Mouse (Mus musculus) E14TG2a.4 (cell line): ENCODE measurements around the gene Tet1.
"Not testable (repeated sequence)": the region's sequence is repeated elsewhere in the genome, so short reads cannot be mapped to it uniquely, and the experiment has no call there.

Experiments
- H3K27me3 ChIP-seq: 2 replicates; pipeline ENCODE4 v1.6.1; 2014; ENCODE audit warnings: low read length, control low read depth; ENCODE audit not compliant: insufficient read depth
- H3K36me3 ChIP-seq: 2 replicates; pipeline ENCODE4 v1.6.1; 2014; ENCODE audit warnings: low read length, control low read depth; ENCODE audit not compliant: insufficient read depth
- H3K4me1 ChIP-seq: replicated peaks from 2 replicates; pipeline ENCODE4 v1.6.1; 2014; ENCODE audit warnings: low read depth, low read length, control low read depth
- H3K4me3 ChIP-seq: replicated peaks from 2 replicates; pipeline ENCODE4 v1.5.1; 2014; ENCODE audit warnings: mild to moderate bottlenecking, low read length
- H3K9me3 ChIP-seq: 2 replicates; pipeline ENCODE4 v1.6.1; 2014; ENCODE audit warnings: low read length, control low read depth
- CTCF ChIP-seq: conservative IDR thresholded peaks from 2 replicates; pipeline ENCODE4 v1.5.1; 2014; ENCODE audit warnings: low read length
- NANOG ChIP-seq: IDR thresholded peaks from 2 replicates; pipeline ENCODE4 v1.6.1; 2014; ENCODE audit warnings: borderline replicate concordance, low read length, mixed read lengths
- POU5F1 ChIP-seq: IDR thresholded peaks from 2 replicates; pipeline ENCODE4 v1.6.1; 2014; ENCODE audit warnings: low read length, borderline replicate concordance

Tet1 gene

GRCm38 (mm10) chr10:62908896-62909295 is at the start of gene Tet1:
Tet1 (minus strand) TSS chr10:62908996.
- Histone ChIP-seq H3K4me3 (0 out of 2 replicates have a peak within 1 kb of the TSS, but pooled peaks have one; percentile 8), H3K4me1 (peaks cover 33% of the 10 kb centered on the region)
- H3K36me3 ChIP-seq, H3K27me3 ChIP-seq, H3K9me3 ChIP-seq: not testable (repeated sequence)

- TF ChIP-seq NANOG (no peak), POU5F1 (no peak)
- Histone ChIP-seq H3K27me3 (no peaks in the 10 kb centered on the region), H3K4me3 (no peak overlapping the region), H3K9me3 (no peaks in the 10 kb centered on the region), H3K36me3 (peaks cover 52% of the 10 kb centered on the region), H3K4me1 (peaks cover 41% of the 10 kb centered on the region)
Measured at GRCm38 (mm10) chr10:62948551-62948950, 39.8 kb upstream of the Tet1 start.

GRCm38 (mm10) chr10:62946738-62947471 is 38.1 kb upstream of the Tet1 start, which contains the start of gene Dna2:
Dna2 (plus strand) TSS chr10:62947026.
- Histone ChIP-seq H3K9me3 (no peaks in the 10 kb centered on the region), H3K36me3 (peaks cover 56% of the 10 kb centered on the region), H3K4me1 (peaks cover 32% of the 10 kb centered on the region), H3K27me3 (no peaks in the 10 kb centered on the region), H3K4me3 (peak within 1 kb of the TSS; percentile 91)
- TF ChIP-seq CTCF (no peak), POU5F1 (no peak), NANOG (no peak)

GRCm38 (mm10) chr10:62944975-62945580 is 36.3 kb upstream of the Tet1 start:
- TF ChIP-seq CTCF = no peak
- TF ChIP-seq NANOG = no peak
- TF ChIP-seq POU5F1 = no peak
- Histone ChIP-seq H3K4me3 (no peak overlapping the region), H3K27me3 (no peaks in the 10 kb centered on the region), H3K9me3 (no peaks in the 10 kb centered on the region), H3K36me3 (peaks cover 53% of the 10 kb centered on the region), H3K4me1 (peaks cover 26% of the 10 kb centered on the region)

- H3K36me3 ChIP-seq = peaks cover 55% of the 10 kb centered on the region
- H3K27me3 ChIP-seq = no peaks in the 10 kb centered on the region
- peak; percentile 33 for TF ChIP-seq CTCF
- no peak for TF ChIP-seq NANOG
- no peaks in the 10 kb centered on the region for H3K9me3 ChIP-seq
- H3K4me1 ChIP-seq = peaks cover 13% of the 10 kb centered on the region
- no peak overlapping the region for H3K4me3 ChIP-seq
Measured at GRCm38 (mm10) chr10:62932381-62932780, 23.6 kb upstream of the Tet1 start.

- Histone ChIP-seq H3K9me3 (no peaks in the 10 kb centered on the region), H3K4me1 (peaks cover 36% of the 10 kb centered on the region), H3K4me3 (no peak overlapping the region), H3K36me3 (peaks cover 13% of the 10 kb centered on the region), H3K27me3 (no peaks in the 10 kb centered on the region)
- no peak for TF ChIP-seq CTCF
- TF ChIP-seq NANOG = no peak
- no peak for TF ChIP-seq POU5F1
Measured at GRCm38 (mm10) chr10:62924096-62924635, 15.4 kb upstream of the Tet1 start.

- TF ChIP-seq CTCF (no peak), POU5F1 (no peak), NANOG (no peak)
- H3K4me1 ChIP-seq = peaks cover 27% of the 10 kb centered on the region
Measured at GRCm38 (mm10) chr10:62920766-62921156, 12.0 kb upstream of the Tet1 start.

GRCm38 (mm10) chr10:62919925-62920765 is 11.3 kb upstream of the Tet1 start, which contains the start of gene Slc25a16:
Slc25a16 (plus strand) TSS chr10:62920633.
- Histone ChIP-seq H3K4me3 (peak within 1 kb of the TSS; percentile 98), H3K4me1 (peaks cover 27% of the 10 kb centered on the region), H3K36me3 (no peaks in the 10 kb centered on the region), H3K27me3 (no peaks in the 10 kb centered on the region), H3K9me3 (no peaks in the 10 kb centered on the region)
- no peak for TF ChIP-seq POU5F1
- no peak for TF ChIP-seq NANOG
- TF ChIP-seq CTCF = no peak

More at GRCm38 (mm10) chr10:62920766-62921156, 12.0 kb upstream of the Tet1 start:
- Histone ChIP-seq H3K27me3 (no peaks in the 10 kb centered on the region), H3K36me3 (no peaks in the 10 kb centered on the region), H3K9me3 (no peaks in the 10 kb centered on the region), H3K4me3 (peak overlapping the region; percentile 98)
